Mouse (Mus musculus): ENCODE data around the gene Lmf2. TPM values are rescaled to one million over a fixed set of nuclear protein-coding genes. Genes with fewer than 3 reads are reported as not detected.
A peak's percentile ranks its signal among the peaks of the same experiment; 100 is the strongest.

Lmf2 gene
- polyA plus RNA-seq, 1 experiment from 2014 or later = 66.9 TPM

DNA sequence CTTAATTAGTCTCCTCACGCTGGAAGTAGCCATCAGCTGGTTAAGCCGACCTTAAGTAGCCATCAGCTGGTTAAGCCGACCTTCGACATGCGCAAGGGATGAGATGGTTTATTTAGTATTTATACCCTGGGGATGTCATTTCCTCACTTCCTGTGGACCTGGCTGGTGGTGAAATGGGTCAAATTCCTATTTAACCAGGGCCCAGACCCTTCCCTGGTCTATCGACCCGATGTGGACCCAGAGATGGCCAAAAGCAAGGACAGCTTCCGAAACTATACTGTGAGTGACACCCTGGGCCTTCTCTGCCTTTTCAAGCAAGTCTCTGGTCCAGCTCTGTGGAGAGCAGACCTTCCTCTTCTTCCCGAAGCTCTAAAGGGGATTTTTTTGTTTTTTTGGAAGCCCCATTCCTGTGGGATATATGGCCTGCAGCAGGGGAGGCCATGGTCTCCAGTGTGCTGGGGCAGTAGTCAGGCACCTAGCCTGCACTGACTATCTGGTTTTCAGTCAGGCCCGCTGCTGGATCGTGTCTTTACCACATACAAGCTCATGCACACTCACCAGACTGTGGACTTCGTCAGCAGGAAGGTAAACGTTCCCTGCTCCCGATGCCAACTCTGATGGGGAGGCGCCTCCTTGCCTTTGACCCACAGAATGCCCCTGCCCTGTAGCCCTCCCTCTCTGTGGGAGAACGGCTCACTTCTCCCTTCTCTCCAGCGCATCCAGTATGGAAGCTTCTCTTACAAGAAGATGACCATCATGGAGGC lies 20.5 kb downstream of the Lmf2 start:
- H3K4me2 ChIP-seq (ENCODE audit: low read depth, low read length) = no peak overlapping the region
- no peak for ATAC-seq (ENCODE audit: insufficient read depth, low FRiP score)
- H3K4me3 ChIP-seq (replicated peaks; ENCODE audit: low read length) = no peak overlapping the region
- no peaks in the 10 kb centered on the region for H3K9me3 ChIP-seq (replicated peaks; ENCODE audit: control insufficient read depth, low read length)
- no peaks in the 10 kb centered on the region for H3K4me1 ChIP-seq (ENCODE audit: control insufficient read depth, insufficient read depth, low read length)
- H3K27me3 ChIP-seq (ENCODE audit: control insufficient read depth, insufficient read depth, low read length) = no peaks in the 10 kb centered on the region
- no peak overlapping the region for H3K27ac ChIP-seq (ENCODE audit: low read length)
- 74% methylated on average over 17 of the region's 17 CpGs for WGBS
- no peaks in the 10 kb centered on the region for H3K36me3 ChIP-seq (ENCODE audit: control insufficient read depth, insufficient read depth, low read length)
- H3K9ac ChIP-seq (ENCODE audit: low read length) = no peak overlapping the region

DNA sequence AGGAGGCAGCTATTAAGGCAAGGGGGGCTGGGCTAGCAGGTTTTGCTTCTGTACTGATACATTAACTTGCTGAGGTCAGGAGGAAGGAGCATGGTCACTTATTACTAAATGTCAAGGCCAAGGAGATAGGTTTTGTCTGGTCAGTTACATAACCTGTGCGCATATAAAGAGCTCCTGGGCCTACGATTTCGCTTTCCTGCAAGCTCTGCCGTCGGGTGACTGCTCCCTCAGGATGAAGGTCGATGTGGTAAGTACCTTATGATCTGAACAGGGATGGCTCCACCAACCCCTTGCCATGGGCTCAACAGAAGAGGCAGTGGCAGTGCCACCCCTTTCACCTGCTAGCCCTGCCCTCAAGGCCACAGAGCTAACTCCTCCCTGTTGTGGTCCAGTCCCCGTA lies 21.2 kb downstream of the Lmf2 start, which contains the start of gene Miox:
Gene Miox, plus strand, starts transcription at position 128 of the 400 bp plus-strand sequence.
- no peaks in the 10 kb centered on the region for H3K4me1 ChIP-seq (ENCODE audit: control insufficient read depth, insufficient read depth, low read length)
- H3K9me3 ChIP-seq (replicated peaks; ENCODE audit: control insufficient read depth, low read length) = no peaks in the 10 kb centered on the region
- no peak for ATAC-seq (ENCODE audit: insufficient read depth, low FRiP score)
- no peaks in the 10 kb centered on the region for H3K27me3 ChIP-seq (ENCODE audit: control insufficient read depth, insufficient read depth, low read length)
- H3K36me3 ChIP-seq (ENCODE audit: control insufficient read depth, insufficient read depth, low read length) = no peaks in the 10 kb centered on the region
- H3K27ac ChIP-seq (ENCODE audit: low read length) = no peak within 1 kb of the TSS
- no peak within 1 kb of the TSS for H3K4me2 ChIP-seq (ENCODE audit: low read depth, low read length)
- no peak within 1 kb of the TSS for H3K9ac ChIP-seq (ENCODE audit: low read length)
- no peak within 1 kb of the TSS for H3K4me3 ChIP-seq (replicated peaks; ENCODE audit: low read length)
- 85% methylated on average over 7 of the region's 7 CpGs for WGBS

DNA sequence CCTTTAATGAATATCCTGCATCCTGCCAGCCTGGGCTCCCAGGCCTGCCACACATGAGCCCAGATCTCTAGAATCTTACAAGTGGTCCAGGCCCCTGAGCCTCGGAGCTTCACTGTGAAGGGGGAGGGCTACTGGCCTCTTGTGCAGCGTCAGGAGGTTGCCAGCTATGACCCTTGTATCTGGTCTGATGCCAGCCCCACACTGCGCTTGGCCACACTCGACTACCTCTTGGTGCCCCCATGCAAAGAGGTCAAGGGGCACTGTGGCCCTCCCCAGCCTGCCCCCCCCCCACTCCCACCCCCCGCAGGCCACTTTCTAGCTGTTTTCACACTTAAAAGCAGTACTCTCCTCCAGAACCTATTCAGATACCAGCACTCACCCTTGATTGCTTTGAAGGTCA lies 29.0 kb downstream of the Lmf2 start:
- H3K4me1 ChIP-seq (ENCODE audit: control insufficient read depth, insufficient read depth, low read length) = peaks cover 7% of the 10 kb centered on the region; the same call in 1 of the 2 replicates
- no peak for ATAC-seq (ENCODE audit: insufficient read depth, low FRiP score)
- no peak overlapping the region for H3K27ac ChIP-seq (ENCODE audit: low read length)
- no peak overlapping the region for H3K4me2 ChIP-seq (ENCODE audit: low read depth, low read length)
- H3K36me3 ChIP-seq (ENCODE audit: control insufficient read depth, insufficient read depth, low read length) = no peaks in the 10 kb centered on the region
- H3K27me3 ChIP-seq (ENCODE audit: control insufficient read depth, insufficient read depth, low read length) = peaks cover 9% of the 10 kb centered on the region; the same call in 1 of the 2 replicates
- WGBS = 60% methylated on average over 5 of the region's 5 CpGs
- H3K9me3 ChIP-seq (replicated peaks; ENCODE audit: control insufficient read depth, low read length) = no peaks in the 10 kb centered on the region
- no peak overlapping the region for H3K4me3 ChIP-seq (replicated peaks; ENCODE audit: low read length)
- H3K9ac ChIP-seq (ENCODE audit: low read length) = no peak overlapping the region

DNA sequence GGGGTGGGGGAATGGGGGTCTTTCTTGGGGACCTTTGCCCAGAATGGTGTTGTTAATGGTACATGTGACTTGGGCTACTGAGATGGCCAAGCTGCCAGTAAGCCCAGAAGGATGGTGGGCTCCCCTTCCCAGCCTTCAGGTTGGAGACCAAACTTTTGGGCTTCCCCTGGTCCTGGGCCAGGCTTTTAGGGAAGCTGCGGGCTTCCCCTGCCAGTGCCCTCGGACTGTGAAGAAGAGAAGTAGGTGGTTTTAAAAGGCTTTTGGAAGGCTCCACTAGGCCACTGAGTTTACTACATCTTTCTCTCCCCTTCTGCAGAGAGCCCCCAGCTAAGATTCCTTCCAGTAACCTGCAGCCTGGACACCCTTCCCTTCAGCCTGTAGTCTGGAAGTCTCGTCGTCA lies 31.8 kb downstream of the Lmf2 start:
- no peak for ATAC-seq (ENCODE audit: insufficient read depth, low FRiP score)
- 0 out of 2 replicates have a peak overlapping the region, but pooled peaks have one; percentile 36 for H3K4me3 ChIP-seq (replicated peaks; ENCODE audit: low read length)
- 85% methylated on average over 4 of the region's 4 CpGs for WGBS

DNA sequence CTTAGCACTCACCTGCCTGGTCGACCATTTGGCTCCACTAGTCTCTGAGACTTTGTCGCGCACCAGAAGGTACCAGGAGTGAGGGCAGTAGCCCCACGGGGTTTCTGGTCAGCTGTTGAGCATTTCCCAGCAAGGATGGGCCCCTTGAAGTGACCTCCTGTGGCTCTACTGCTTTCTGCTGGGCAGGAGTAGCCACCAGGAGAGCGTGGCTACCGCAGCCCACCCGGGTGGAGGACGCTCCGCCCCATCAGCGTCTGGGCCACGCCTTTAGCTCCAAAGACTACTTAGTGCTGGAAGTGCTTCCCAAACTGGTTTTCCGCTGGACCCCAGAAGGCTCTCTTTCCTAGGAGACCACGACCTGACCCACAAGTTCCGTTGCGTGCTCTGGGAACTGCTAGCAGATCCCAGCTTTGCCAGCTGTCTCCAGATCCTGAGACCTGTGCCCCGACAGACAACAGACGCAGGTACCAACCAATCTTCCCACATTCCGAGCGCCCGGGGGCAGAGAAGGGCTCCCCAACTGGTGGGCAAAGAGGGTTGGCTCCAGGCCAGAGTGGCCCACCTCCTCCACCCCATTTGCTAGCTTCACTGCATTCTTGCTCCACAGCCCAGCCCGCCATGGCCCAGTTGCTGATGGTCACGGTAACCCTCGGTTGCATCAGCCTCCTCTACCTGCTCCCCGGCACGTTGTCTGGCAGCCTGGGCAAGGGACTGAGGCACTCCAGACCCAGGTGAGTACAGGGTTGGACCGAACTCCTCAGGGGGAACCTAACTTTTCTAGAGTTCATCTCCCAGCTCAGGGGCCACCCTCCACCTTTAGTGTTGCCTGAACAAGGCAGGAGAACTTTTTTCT lies 32.6 kb downstream of the Lmf2 start, which contains the start of gene Adm2:
Gene Adm2, plus strand, starts transcription at position 51 of the 853 bp plus-strand sequence.
- Histone ChIP-seq H3K4me3 (replicated peaks; ENCODE audit: low read length) (peak within 1 kb of the TSS; percentile 36), H3K27me3 (ENCODE audit: control insufficient read depth, insufficient read depth, low read length) (peaks cover 9% of the 10 kb centered on the region; the same call in 1 of the 2 replicates), H3K36me3 (ENCODE audit: control insufficient read depth, insufficient read depth, low read length) (no peaks in the 10 kb centered on the region), H3K27ac (ENCODE audit: low read length) (no peak within 1 kb of the TSS), H3K4me1 (ENCODE audit: control insufficient read depth, insufficient read depth, low read length) (peaks cover 7% of the 10 kb centered on the region; the same call in 1 of the 2 replicates), H3K4me2 (ENCODE audit: low read depth, low read length) (peak within 1 kb of the TSS; percentile 53), H3K9ac (ENCODE audit: low read length) (peak within 1 kb of the TSS; percentile 8), H3K9me3 (replicated peaks; ENCODE audit: control insufficient read depth, low read length) (no peaks in the 10 kb centered on the region)
- WGBS = 7% methylated on average over 26 of the region's 26 CpGs
- ATAC-seq (ENCODE audit: insufficient read depth, low FRiP score) = no peak

More for the DNA sequence above, 31.8 kb downstream of the Lmf2 start:
- Histone ChIP-seq H3K9ac (ENCODE audit: low read length) (no peak overlapping the region), H3K9me3 (replicated peaks; ENCODE audit: control insufficient read depth, low read length) (no peaks in the 10 kb centered on the region), H3K4me2 (ENCODE audit: low read depth, low read length) (no peak overlapping the region), H3K27ac (ENCODE audit: low read length) (no peak overlapping the region), H3K36me3 (ENCODE audit: control insufficient read depth, insufficient read depth, low read length) (no peaks in the 10 kb centered on the region), H3K4me1 (ENCODE audit: control insufficient read depth, insufficient read depth, low read length) (peaks cover 7% of the 10 kb centered on the region; the same call in 1 of the 2 replicates), H3K27me3 (ENCODE audit: control insufficient read depth, insufficient read depth, low read length) (peaks cover 9% of the 10 kb centered on the region; the same call in 1 of the 2 replicates)

DNA sequence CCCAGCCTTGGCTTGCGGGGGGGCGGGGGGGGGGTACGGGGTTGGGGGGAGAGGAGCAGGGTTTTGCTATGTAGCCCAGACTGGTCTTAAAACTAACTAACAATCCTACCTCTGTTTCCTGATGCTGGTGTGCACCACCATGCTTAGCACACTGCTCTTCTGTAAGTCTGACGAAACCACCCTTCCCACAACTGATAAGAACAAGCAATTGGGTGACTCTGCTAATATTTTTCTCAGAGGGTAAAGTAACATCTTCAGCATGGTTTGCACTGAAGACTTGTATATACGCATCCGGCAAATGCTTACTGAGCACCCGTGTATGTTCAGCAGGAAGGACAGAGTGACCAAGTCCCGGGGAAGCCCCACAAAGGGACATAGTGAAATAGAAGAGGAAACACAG lies 34.2 kb downstream of the Lmf2 start:
- no peak for ATAC-seq (ENCODE audit: insufficient read depth, low FRiP score)
- Histone ChIP-seq H3K36me3 (ENCODE audit: control insufficient read depth, insufficient read depth, low read length) (no peaks in the 10 kb centered on the region), H3K27ac (ENCODE audit: low read length) (no peak overlapping the region), H3K4me1 (ENCODE audit: control insufficient read depth, insufficient read depth, low read length) (peaks cover 7% of the 10 kb centered on the region; the same call in 1 of the 2 replicates), H3K4me2 (ENCODE audit: low read depth, low read length) (no peak overlapping the region), H3K9ac (ENCODE audit: low read length) (no peak overlapping the region), H3K4me3 (replicated peaks; ENCODE audit: low read length) (no peak overlapping the region), H3K27me3 (ENCODE audit: control insufficient read depth, insufficient read depth, low read length) (peaks cover 9% of the 10 kb centered on the region; the same call in 1 of the 2 replicates), H3K9me3 (replicated peaks; ENCODE audit: control insufficient read depth, low read length) (no peaks in the 10 kb centered on the region)
- WGBS = 71% methylated on average over 8 of the region's 8 CpGs

DNA sequence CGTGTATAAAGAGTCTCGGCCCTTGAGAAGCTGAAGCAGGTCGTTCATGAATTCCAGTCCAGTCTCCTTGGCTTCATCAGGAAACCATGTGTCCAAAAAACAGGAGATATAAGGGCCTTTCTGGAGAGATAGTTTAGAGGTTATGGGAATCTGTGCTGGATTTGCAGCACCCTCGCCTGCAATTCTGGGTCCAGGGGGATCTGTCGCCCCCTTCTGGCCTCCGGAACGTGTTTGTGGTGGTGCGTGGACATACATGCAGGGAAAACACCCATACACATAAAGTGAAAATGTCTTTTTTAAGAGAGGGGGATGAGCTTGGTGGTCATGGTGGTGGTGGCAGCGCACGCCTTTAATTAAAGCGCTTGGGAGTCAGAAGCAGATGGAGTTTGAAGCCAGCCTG lies 39.3 kb downstream of the Lmf2 start:
- Histone ChIP-seq H3K4me3 (replicated peaks; ENCODE audit: low read length) (no peak overlapping the region), H3K9me3 (replicated peaks; ENCODE audit: control insufficient read depth, low read length) (no peaks in the 10 kb centered on the region), H3K4me1 (ENCODE audit: control insufficient read depth, insufficient read depth, low read length) (peaks cover 14% of the 10 kb centered on the region), H3K36me3 (ENCODE audit: control insufficient read depth, insufficient read depth, low read length) (no peaks in the 10 kb centered on the region), H3K27ac (ENCODE audit: low read length) (no peak overlapping the region), H3K27me3 (ENCODE audit: control insufficient read depth, insufficient read depth, low read length) (no peaks in the 10 kb centered on the region), H3K4me2 (ENCODE audit: low read depth, low read length) (no peak overlapping the region), H3K9ac (ENCODE audit: low read length) (no peak overlapping the region)
- ATAC-seq (ENCODE audit: insufficient read depth, low FRiP score) = no peak
- WGBS = 68% methylated on average over 11 of the region's 11 CpGs

DNA sequence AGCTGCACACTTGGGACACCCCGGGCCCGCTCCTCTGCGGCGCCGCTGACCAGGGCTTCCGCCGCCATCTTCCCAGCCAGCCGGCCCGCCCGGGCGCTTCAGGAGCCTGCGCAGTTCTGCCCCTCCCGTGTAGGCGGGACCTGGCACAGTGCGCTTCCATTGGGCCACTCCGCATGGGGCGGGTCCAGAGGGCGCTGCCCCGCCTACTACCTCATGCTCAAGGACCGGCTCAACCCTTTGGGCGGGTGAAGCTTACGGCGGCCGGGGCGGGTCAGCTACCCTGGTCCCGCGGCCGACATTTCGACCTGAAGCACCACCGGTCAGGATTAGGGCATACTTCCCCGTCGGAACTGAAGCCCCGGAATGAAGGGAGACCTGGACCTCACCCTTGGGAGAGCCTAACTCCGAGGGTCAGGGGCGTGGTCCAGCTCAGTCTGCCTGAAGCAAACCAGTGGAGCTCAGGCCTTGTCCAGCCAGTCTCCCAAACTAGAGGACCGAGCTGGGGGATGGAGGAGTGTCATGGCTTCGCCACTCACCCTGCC lies 40.2 kb downstream of the Lmf2 start, which contains the start of gene Sbf1:
Gene Sbf1, minus strand, starts transcription at position 122 of the 542 bp plus-strand sequence.
- Histone ChIP-seq H3K4me2 (ENCODE audit: low read depth, low read length) (peak within 1 kb of the TSS; percentile 67), H3K27ac (ENCODE audit: low read length) (peak within 1 kb of the TSS; percentile 43; the same call in 1 of the 2 replicates), H3K9me3 (replicated peaks; ENCODE audit: control insufficient read depth, low read length) (no peaks in the 10 kb centered on the region), H3K27me3 (ENCODE audit: control insufficient read depth, insufficient read depth, low read length) (no peaks in the 10 kb centered on the region), H3K4me1 (ENCODE audit: control insufficient read depth, insufficient read depth, low read length) (peaks cover 19% of the 10 kb centered on the region), H3K36me3 (ENCODE audit: control insufficient read depth, insufficient read depth, low read length) (no peaks in the 10 kb centered on the region), H3K9ac (ENCODE audit: low read length) (peak within 1 kb of the TSS; percentile 96), H3K4me3 (replicated peaks; ENCODE audit: low read length) (peak within 1 kb of the TSS; percentile 93)
- WGBS = under 1% methylated on average over 37 of the region's 37 CpGs
- peak; percentile 99 for ATAC-seq (ENCODE audit: insufficient read depth, low FRiP score)

Data from stomach, embryonic 16.5 days (tissue).